Mouse (Mus musculus): Measurements from ENCODE around the gene Gm20605. TPM values are rescaled to one million over a fixed set of nuclear protein-coding genes. Genes with fewer than 3 reads are reported as not detected.
A peak's percentile ranks its signal among the peaks of the same experiment; 100 is the strongest.
"Not testable (repeated sequence)": the region's sequence is repeated elsewhere in the genome, so short reads cannot be mapped to it uniquely, and the experiment has no call there.

Gm20605 gene
- polyA plus RNA-seq, 2 experiments: 3.2 to 6.0 TPM

- WGBS (ENCODE audit: insufficient replicate concordance): 68% methylated on average over 5 of the region's 5 CpGs
- Histone ChIP-seq H3K9ac (replicated peaks) (no peak overlapping the region), H3K27ac (no peak overlapping the region), H3K4me3 (ENCODE audit: insufficient read depth in 1 of 2, low read depth in 2 of 2, low read length in 2 of 2) (no peak overlapping the region), H3K36me3 (replicated peaks; ENCODE audit: control insufficient read depth, insufficient read depth, low read depth) (no peaks in the 10 kb centered on the region), H3K4me2 (ENCODE audit: low read depth) (no peak overlapping the region), H3K9me3 (ENCODE audit: control insufficient read depth, low read length) (no peaks in the 10 kb centered on the region), H3K27me3 (ENCODE audit: control insufficient read depth, insufficient read depth, low read length) (no peaks in the 10 kb centered on the region; the same call in 1 of the 2 replicates), H3K4me1 (replicated peaks; ENCODE audit: control insufficient read depth in 2 of 2, insufficient read depth in 2 of 2, low read length in 1 of 2) (peaks cover 0 to 5% of the 10 kb centered on the region in 2 experiments; a peak in 2 of 4 replicates)
- DNase-seq (ENCODE audit: low read depth in 3 of 3, low spot score in 3 of 3) (no peak), ATAC-seq (ENCODE audit: insufficient read depth) (no peak)
- no peak for TF ChIP-seq EP300 (IDR thresholded peaks at IDR 0.05; ENCODE audit: low read depth)
- no peak for TF ChIP-seq CTCF (IDR thresholded peaks at IDR 0.05; ENCODE audit: low read depth)
Measured at GRCm38 (mm10) chr5:137613076-137613475, 15.9 kb upstream of the Gm20605 start.

GRCm38 (mm10) chr5:137613550-137613949, 15.4 kb upstream of the Gm20605 start, which contains the start of gene Pcolce:
TSS of gene Pcolce (minus strand) at chr5:137613784.
- no peak for ATAC-seq (ENCODE audit: insufficient read depth)
- no peak within 1 kb of the TSS for H3K4me3 ChIP-seq (ENCODE audit: insufficient read depth in 1 of 2, low read depth in 2 of 2, low read length in 2 of 2)
- H3K9me3 ChIP-seq (ENCODE audit: control insufficient read depth, low read length): no peaks in the 10 kb centered on the region
- no peak for DNase-seq (ENCODE audit: low read depth in 3 of 3, low spot score in 3 of 3)
- no peak within 1 kb of the TSS for H3K27ac ChIP-seq
- no peak within 1 kb of the TSS for H3K9ac ChIP-seq (replicated peaks)
- no peaks in the 10 kb centered on the region; the same call in 1 of the 2 replicates for H3K27me3 ChIP-seq (ENCODE audit: control insufficient read depth, insufficient read depth, low read length)
- 37% methylated on average over 11 of the region's 11 CpGs for WGBS (ENCODE audit: insufficient replicate concordance)
- TF ChIP-seq CTCF (IDR thresholded peaks at IDR 0.05; ENCODE audit: low read depth) (no peak), EP300 (IDR thresholded peaks at IDR 0.05; ENCODE audit: low read depth) (no peak)
- peaks cover 0 to 5% of the 10 kb centered on the region in 2 experiments; a peak in 2 of 4 replicates for H3K4me1 ChIP-seq (replicated peaks; ENCODE audit: control insufficient read depth in 2 of 2, insufficient read depth in 2 of 2, low read length in 1 of 2)
- H3K4me2 ChIP-seq (ENCODE audit: low read depth): no peak within 1 kb of the TSS
- H3K36me3 ChIP-seq (replicated peaks; ENCODE audit: control insufficient read depth, insufficient read depth, low read depth): no peaks in the 10 kb centered on the region

DNA sequence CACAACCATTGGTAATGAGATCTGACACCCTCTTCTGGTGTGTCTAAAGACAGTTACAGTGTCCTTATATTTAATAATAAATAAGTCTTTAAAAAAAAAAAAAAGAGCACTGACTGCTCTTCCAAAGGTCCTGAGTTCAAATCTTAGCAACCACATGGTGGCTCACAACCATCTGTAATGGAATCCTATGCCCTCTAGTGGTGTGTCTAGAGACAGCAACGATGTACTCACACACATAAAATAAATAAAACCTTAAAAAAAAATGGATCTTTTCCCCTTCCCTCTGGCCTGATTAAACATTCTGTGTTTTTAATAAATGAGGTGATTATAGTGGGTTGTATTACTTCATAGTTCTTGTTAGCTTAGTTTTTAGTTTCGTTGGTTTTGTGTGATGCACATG, 14.1 kb upstream of the Gm20605 start:
- H3K4me1 ChIP-seq (replicated peaks; ENCODE audit: control insufficient read depth in 2 of 2, insufficient read depth in 2 of 2, low read length in 1 of 2); H3K4me2 ChIP-seq (ENCODE audit: low read depth); H3K27ac ChIP-seq; ATAC-seq (ENCODE audit: insufficient read depth); H3K27me3 ChIP-seq (ENCODE audit: control insufficient read depth, insufficient read depth, low read length); H3K36me3 ChIP-seq (replicated peaks; ENCODE audit: control insufficient read depth, insufficient read depth, low read depth); H3K9me3 ChIP-seq (ENCODE audit: control insufficient read depth, low read length); DNase-seq (ENCODE audit: low read depth in 3 of 3, low spot score in 3 of 3); H3K9ac ChIP-seq (replicated peaks); H3K4me3 ChIP-seq (ENCODE audit: insufficient read depth in 1 of 2, low read depth in 2 of 2, low read length in 2 of 2): not testable (repeated sequence)
- 82% methylated on average over 2 of the region's 2 CpGs for WGBS (ENCODE audit: insufficient replicate concordance)
- TF ChIP-seq CTCF (IDR thresholded peaks at IDR 0.05; ENCODE audit: low read depth): peak; percentile 30; the same call in 1 of the 2 replicates

- no peak overlapping the region for H3K4me2 ChIP-seq (ENCODE audit: low read depth)
- 68% methylated on average over 7 of the region's 7 CpGs for WGBS (ENCODE audit: insufficient replicate concordance)
- peaks cover 0 to 3% of the 10 kb centered on the region in 2 experiments; a peak in 2 of 4 replicates for H3K4me1 ChIP-seq (replicated peaks; ENCODE audit: control insufficient read depth in 2 of 2, insufficient read depth in 2 of 2, low read length in 1 of 2)
- H3K9ac ChIP-seq (replicated peaks): no peak overlapping the region
- H3K27ac ChIP-seq: no peak overlapping the region
- no peak for ATAC-seq (ENCODE audit: insufficient read depth)
- no peak overlapping the region for H3K4me3 ChIP-seq (ENCODE audit: insufficient read depth in 1 of 2, low read depth in 2 of 2, low read length in 2 of 2)
- no peak for DNase-seq (ENCODE audit: low read depth in 3 of 3, low spot score in 3 of 3)
- no peaks in the 10 kb centered on the region for H3K36me3 ChIP-seq (replicated peaks; ENCODE audit: control insufficient read depth, insufficient read depth, low read depth)
- no peaks in the 10 kb centered on the region; the same call in 1 of the 2 replicates for H3K27me3 ChIP-seq (ENCODE audit: control insufficient read depth, insufficient read depth, low read length)
- H3K9me3 ChIP-seq (ENCODE audit: control insufficient read depth, low read length): no peaks in the 10 kb centered on the region
- no peak for TF ChIP-seq EP300 (IDR thresholded peaks at IDR 0.05; ENCODE audit: low read depth)
- TF ChIP-seq CTCF (IDR thresholded peaks at IDR 0.05; ENCODE audit: low read depth): no peak
Measured at GRCm38 (mm10) chr5:137615347-137615746, 13.6 kb upstream of the Gm20605 start.

- Histone ChIP-seq H3K36me3 (replicated peaks; ENCODE audit: control insufficient read depth, insufficient read depth, low read depth) (no peaks in the 10 kb centered on the region), H3K27me3 (ENCODE audit: control insufficient read depth, insufficient read depth, low read length) (no peaks in the 10 kb centered on the region), H3K4me3 (ENCODE audit: insufficient read depth in 1 of 2, low read depth in 2 of 2, low read length in 2 of 2) (no peak overlapping the region), H3K4me2 (ENCODE audit: low read depth) (no peak overlapping the region), H3K9ac (replicated peaks) (no peak overlapping the region), H3K27ac (no peak overlapping the region), H3K4me1 (replicated peaks; ENCODE audit: control insufficient read depth in 2 of 2, insufficient read depth in 2 of 2, low read length in 1 of 2) (peaks cover 5 to 7% of the 10 kb centered on the region in 2 experiments), H3K9me3 (ENCODE audit: control insufficient read depth, low read length) (no peaks in the 10 kb centered on the region)
- DNase-seq (ENCODE audit: low read depth in 3 of 3, low spot score in 3 of 3) (no peak), ATAC-seq (ENCODE audit: insufficient read depth) (no peak)
- no peak for TF ChIP-seq EP300 (IDR thresholded peaks at IDR 0.05; ENCODE audit: low read depth)
- no peak for TF ChIP-seq CTCF (IDR thresholded peaks at IDR 0.05; ENCODE audit: low read depth)
- 28% methylated on average over 11 of the region's 11 CpGs for whole genome bisulfite sequencing (ENCODE audit: insufficient replicate concordance)
Measured at GRCm38 (mm10) chr5:137623937-137624530, 4.9 kb upstream of the Gm20605 start.
